Mouse (Mus musculus) left cerebral cortex, postnatal 36 days (tissue): Measurements from ENCODE around the gene Fam71f2. TPM values are rescaled to one million over a fixed set of nuclear protein-coding genes. Genes with fewer than 3 reads are reported as not detected.
A peak's percentile ranks its signal among the peaks of the same experiment; 100 is the strongest.

ENCODE experiments used
- DNase-seq, 2 experiments: peaks; one replicate each; pipeline ENCODE4 v3.0.0; 2021 to 2022; ENCODE audit warnings: low spot score in 2 of 2, mixed read lengths in 1 of 2
- intact Hi-C: fragments of 180-260 bp; cut with DNase I; formaldehyde crosslinking; loops from one replicate; pipeline ENCODE4 v1.15.1; 2025
- total RNA-seq, 2 experiments: library from RNA; stranded (reverse); gene quantifications; 2 replicates each; pipeline ENCODE4 v1.2.3; 2021

The Fam71f2 gene
- under 1 TPM; 0.32 to 0.79 TPM for total RNA-seq

DNA sequence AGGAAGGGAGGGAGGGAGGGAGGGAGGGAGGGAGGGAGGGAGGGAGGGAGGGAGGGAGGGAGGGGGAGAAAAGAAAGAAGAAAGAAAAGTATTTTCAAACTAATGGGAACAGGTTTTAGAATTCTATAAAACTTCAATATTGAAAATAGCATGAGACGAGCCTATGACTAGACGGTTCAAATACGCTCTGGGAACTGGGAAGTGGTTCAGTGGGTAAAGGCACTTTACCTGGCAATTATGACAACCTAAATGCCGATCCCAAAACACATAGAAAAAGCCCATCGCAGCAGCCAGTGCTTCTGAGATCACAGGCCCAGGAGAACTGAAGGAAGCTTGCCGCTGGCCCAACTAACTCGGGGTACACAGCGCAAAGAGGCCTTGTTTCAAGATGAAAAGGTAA lies at the start of gene Fam71f2:
Gene Fam71f2, plus strand, starts transcription at position 301 of the 400 bp plus-strand sequence.
- DNase-seq: no peak
- intact Hi-C loops: loop anchor here (2.0 to 5.0 kb wide), 3 partner anchors 37 to 112 kb away; no protein-coding TSS in a partner anchor

DNA sequence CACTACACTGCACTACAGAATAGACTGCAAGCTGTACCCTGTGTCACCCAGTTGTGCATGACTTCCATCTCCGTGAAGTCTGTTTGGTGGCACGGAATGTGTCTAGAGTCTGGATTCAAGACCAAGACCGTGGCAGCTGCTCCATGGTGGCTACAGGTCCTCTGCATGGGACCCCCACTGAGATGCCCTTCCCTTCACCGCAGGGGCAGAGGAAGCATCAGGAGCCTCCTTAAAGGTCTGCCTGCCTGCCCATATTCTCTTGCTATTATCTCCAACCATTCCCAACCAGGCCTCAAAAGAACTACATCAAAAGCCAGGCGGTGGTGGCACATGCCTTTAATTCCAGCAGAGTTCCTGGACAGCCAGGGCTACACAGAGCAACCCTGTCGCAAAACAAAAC lies 49.0 kb upstream of the Fam71f2 start:
- no peak for DNase-seq
- intact Hi-C loops: no loop called here

DNA sequence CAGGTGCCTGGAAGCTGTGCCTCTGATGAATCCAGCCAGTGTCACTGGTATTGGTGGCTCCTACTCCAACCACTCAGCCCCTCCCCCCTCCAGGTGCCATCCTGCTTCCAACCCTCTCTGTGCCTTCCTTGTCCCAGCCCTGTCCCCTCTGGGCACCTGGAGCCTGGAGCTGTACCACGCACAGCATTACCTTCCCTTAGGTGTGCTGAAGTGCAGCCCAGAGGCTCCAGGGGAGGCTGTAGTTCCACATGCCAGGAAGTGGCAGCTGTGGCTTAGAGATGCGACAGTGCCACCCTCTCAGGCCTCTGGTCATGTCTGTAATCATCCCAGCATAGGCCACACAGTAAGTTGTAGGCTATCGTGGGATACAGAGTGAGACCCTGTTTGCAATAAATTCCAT lies 47.6 kb upstream of the Fam71f2 start:
- intact Hi-C loops: no loop called here
- DNase-seq: no peak

DNA sequence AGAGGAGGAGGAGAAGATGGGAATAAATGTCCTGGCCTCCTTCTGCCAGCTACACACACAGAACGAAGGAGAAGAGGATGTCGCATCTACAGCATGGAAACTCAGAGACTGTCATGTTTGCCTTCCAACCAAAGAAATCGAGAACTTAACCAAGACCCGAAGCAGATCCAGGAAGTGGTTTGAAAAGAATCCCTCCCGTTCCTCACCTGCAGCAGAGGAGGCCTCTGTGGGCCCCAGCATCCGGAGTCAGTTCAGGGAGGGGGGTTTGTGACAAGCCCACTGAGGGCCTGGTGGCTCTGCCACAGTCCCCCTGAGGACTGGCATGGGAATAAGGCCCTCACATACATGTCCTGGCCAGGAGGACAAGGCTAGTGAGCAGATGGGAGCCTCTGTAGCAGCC lies 47.1 kb upstream of the Fam71f2 start:
- no peak for DNase-seq
- intact Hi-C loops: no loop called here

DNA sequence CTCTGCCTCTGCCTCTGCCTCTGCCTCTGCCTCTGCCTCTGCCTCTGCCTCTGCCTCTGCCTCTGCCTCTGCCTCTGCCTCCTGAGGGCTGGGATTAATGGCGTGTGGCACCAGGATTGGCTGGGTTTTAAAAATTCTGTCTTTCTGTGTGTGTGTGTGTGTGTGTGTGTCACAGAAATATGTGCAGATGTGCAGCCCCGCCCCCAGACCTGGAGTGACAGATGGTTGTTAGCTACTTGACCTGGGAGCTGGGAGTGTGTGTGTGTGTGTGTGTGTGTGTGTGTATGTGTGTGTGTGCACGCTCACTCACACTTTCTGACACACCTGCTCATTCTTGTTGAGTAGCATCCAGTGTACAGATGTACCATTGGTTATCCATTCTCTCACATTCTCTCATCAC lies 45.7 kb upstream of the Fam71f2 start:
- DNase-seq: no peak
- intact Hi-C loops: no loop called here

DNA sequence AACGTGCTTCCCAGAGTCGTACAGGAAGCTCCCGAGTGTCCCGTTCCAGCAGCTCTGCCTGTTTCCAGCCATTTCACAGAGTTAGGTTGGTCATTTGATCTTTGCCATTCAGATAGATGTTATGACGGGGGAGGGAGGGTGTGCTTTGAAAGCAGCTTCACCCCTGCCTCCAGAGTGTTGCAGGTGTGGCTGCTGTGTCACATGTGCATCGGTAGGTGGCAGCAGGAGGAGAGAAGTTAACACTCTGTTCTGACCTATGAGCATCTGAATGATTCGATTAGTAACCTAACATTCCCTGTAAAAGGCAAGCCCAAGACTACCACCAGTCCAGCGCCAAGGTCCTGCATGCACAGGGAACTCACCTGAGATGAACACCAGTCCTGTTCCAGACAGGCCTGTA lies 45.1 kb upstream of the Fam71f2 start:
- intact Hi-C loops: no loop called here

DNA sequence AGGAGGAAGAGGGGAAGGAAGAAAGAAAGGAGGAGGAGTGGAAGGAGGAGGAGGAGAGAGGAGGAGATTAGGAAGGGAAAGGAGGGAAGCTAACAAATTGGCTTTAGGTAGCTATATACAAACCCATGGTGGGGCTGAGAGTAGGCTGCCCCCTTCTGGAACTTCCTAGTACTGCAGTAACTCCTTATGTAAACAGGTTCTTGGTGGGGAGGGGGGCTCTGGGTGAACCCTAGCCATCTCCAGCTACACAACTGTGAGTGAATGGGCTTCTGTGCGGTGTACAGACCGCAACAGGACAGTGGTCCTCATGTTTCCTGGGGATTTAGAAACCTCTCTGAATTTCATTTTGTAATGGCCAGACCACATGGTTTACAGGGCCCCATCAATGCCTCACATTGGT lies 38.6 kb upstream of the Fam71f2 start:
- intact Hi-C loops: loop anchor here (1.0 to 5.0 kb wide), 2 partner anchors 36 kb away; partner anchors contain the start of gene Fam71f2
- DNase-seq: no peak

More for the DNA sequence above, 45.1 kb upstream of the Fam71f2 start:
- no peak for DNase-seq

DNA sequence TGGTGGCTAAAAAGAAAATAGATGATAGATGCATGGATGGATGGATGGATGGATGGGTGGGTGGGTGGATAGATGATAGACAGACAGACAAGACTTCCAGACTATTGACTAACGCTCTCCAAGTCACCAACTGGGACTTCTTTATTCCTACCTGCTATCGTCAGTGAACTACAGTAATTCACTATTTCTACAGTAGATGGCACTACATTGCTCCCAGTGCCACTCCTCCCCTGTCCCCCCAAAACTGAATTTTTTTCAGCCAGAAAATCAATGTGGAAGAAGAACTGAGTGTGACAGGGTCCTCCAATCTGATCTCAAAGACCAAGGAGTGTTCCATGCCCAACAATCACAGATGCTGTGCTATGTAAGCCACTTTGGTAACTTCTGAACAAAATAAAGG lies 37.7 kb upstream of the Fam71f2 start:
- DNase-seq: no peak
- intact Hi-C loops: loop anchor here (5.0 kb wide), 1 partner anchor 36 kb away; the partner anchor contains the start of gene Fam71f2

DNA sequence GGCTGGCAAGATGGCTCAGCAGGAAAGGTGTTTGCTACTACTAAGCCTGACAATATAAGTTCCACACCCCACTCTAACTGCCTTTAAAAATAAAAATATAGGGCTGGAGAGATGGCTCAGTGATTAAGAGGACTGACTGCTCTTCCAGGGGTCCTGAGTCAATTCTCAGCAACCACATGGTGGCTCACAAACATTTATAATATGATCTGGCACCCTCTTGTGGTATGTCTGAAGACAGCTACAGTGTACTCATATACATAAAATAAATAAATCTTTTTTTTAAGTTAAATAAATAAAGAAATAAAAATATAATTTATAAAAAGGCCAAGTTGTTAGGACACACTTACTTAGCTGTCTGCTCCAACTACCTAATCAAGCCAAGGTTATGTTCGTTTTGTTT lies 37.1 kb upstream of the Fam71f2 start:
- no peak for DNase-seq
- intact Hi-C loops: loop anchor here (5.0 kb wide), 1 partner anchor 35 kb away; the partner anchor contains the start of gene Fam71f2

DNA sequence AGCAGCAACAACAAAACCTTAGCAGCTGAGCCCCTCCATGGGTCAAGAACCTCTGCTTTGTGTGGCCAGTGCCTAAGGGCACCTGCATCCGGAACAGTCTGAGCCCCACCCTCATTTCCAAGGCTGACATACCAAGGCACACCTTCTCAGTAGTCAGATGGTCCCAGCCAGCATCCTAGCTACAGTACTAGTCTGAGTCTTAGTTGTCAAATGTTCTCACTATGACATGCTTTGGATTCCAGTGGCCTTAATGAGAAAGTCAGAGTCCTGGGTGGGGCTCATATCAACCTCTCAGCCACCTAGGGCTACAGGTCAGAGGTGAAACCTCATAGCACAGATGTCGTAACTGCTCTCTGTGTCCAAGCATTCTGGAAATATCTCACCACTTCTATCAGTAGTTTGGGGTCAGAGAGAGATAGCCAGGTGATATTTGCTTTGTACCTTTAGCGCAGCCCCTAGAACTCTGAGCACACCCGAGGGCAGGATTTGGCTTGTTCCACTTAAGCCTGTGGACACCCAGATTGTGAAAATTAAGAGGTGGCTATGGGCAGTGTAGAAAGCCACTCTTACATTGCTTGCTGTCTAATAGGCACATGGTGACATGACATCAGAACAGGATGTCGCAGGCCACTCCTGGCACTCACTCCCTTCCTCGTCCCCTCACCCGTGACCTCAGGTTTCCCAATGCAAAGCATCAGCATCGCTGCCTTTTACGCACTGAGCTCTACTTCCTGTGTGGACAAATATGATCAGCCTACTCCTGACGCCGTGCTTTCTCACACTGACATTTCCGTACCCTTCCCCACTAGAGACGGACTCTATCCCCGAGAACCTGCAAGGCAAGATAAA lies 33.9 kb upstream of the Fam71f2 start:
- intact Hi-C loops: no loop called here
- DNase-seq: no peak

DNA sequence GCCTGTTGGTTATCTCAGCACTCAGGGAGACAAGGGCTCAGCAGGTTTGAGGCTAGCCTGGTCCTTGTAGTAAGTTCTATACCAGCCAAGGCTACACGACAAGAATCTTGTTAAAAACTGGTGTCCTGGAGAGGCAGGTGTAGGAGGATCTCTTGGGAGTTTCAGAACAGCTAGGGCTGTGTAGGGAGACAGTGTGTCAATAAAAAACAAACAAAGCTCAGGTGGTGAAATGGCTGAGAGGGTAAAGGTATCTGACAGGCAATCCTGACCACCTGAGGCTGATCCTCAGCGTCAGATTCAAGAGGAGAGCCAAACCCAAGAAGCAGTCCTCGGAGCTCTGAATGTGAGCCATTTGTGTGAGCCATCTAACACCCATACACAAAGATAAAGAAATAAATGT lies 33.2 kb upstream of the Fam71f2 start:
- no peak for DNase-seq

DNA sequence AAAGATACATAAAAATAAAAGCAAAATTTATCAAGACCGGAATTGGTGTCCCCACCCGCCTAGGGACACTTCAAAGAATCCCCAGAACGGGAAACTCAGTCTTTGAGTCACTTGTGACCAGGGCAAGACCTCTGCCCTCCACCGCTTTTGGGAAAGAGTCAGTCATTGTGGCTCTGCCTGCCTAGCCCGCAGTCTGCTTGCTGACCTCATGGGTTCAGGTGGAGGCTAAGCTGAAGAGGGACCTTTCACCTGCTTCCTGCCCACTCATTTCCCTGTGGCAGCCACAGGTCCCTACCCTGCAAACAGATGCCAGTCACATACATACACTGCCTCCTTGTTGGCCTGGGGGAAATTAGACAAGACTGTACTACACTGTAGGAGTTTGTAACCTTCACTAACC lies 32.8 kb upstream of the Fam71f2 start:
- no peak for DNase-seq
- intact Hi-C loops: no loop called here

More for the DNA sequence above, 33.2 kb upstream of the Fam71f2 start:
- intact Hi-C loops: no loop called here

DNA sequence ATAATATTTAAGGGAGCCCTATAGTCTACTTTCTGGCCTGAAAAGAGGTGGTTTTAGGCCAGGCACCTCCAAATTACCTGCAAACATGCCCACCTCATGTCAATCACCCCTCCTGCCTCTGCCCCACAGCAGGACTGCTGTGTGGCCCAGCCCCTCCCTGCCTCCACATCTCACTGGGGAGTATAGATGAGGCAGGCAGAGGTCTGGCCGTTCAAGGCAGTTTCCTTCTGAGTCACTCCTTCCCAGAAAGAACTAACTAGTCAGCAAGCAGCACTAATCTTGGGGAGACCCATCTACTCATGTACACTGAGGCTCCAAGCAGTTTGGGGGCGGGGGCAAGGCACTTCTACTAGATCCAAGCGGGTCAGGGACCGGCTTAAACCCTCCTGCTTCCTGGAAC lies 32.3 kb upstream of the Fam71f2 start:
- no peak for DNase-seq
- intact Hi-C loops: no loop called here

DNA sequence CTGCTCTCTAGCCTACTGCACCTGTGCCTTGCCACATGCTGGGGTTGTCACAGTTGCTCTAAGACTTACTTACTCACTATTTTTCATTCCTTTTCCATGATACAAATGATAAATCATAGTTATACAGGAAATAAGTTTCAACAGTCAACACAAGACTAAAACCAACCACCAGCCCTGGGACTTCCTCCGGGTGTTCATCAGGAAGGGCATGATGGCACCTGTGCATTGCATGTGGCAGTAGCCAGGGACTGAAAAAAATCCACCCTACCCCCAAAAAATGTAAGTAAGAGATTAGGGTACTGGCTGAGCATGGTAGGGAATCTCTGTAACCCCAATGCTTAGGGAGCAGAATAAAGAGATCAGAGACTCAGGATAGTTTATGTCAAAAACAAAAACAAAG lies 20.0 kb upstream of the Fam71f2 start:
- DNase-seq: no peak
- intact Hi-C loops: no loop called here

DNA sequence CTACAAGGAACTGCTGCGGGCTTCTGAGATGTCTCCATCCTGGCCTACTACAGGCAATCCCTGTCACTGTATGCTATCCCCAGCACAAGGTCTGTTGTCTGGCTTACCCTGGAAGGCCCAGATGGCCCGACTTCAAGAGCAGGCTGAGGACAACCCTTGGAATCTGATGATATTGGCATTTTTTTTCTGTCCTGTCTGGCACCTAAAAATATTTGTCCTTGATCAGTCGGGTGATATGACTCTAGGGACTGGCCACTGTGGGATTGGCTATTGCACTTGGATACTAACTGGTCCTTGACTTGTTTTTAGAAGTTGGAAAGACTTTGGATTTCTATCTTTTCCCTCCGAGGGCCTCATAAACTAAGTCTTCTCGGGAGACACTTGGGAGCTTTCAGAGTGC lies 17.6 kb upstream of the Fam71f2 start:
- no peak for DNase-seq
- intact Hi-C loops: no loop called here

DNA sequence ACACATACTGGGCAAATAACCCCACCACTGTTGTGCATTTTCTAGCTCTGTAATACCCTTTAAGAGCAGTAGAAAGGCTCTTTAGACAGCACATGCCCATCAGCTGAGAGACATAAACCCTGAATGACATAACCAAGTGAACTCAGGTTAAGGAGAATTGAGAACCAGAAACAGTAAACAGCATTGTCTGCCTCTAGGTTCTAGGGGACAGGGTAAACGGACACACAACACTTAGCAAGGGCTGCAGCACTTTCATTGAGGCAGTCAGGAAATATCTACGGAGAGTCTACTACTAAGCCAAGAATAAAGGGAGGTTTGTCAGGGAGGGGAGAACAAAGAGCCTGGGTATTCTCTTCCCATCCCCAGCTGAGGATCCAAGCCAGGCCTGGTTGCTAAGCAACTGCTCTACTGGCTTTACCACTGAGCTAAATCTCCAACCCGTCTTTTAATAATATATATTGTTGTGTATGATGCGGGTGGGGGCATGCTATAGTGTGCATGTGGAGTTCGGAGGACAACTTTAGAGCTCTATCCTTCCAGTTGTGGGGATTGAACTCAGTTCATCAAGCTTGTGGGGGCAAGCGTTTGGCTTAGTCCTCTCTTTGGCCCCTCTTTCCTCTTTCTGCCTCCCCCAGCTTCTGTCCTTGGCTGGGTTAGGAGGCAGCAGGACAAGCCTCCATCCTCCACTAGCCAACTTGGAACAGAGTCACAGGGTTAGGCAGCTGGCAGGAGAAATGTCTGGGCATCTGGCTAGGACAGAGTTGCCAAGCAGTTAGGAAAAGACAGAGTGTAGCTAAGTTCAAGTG lies 15.5 kb upstream of the Fam71f2 start:
- DNase-seq: peak; percentile 19 to 28
- intact Hi-C loops: no loop called here

DNA sequence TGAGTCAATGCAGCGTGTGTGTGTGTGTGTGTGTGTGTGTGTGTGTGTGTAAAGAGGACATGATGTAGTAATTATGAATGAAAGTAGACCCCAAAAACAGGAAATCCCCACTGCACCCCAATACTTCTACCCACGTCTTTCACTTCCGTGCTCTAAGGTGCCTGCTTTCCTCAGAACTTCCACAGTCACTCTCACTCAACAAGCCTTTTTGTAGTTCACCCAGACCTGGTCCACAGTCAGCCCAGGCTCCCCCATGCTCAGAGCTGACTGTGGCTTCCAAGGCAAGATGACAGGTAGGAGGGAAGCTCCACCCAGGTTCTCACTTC lies 15.0 kb upstream of the Fam71f2 start:
- intact Hi-C loops: no loop called here
- DNase-seq: no peak

DNA sequence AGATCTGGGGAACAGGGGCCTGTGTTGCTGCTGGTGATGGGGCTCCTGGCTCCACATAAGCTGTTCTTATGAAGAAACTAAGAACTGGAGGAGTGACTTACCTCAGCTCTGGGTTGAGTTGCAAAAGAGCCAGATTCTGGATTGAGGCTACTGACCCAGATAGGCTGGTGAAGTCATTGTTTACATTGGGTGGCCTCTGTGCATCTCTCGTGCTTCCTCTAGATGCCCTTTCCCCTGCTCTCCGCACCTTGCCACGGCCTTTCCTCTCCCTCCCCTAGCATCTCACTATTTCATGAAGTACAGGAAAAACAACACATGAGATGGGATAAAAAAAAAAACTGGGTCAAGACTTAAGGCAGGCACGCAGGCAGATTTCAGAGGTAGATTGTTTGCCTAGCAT lies 12.5 kb upstream of the Fam71f2 start:
- intact Hi-C loops: no loop called here
- DNase-seq: no peak

DNA sequence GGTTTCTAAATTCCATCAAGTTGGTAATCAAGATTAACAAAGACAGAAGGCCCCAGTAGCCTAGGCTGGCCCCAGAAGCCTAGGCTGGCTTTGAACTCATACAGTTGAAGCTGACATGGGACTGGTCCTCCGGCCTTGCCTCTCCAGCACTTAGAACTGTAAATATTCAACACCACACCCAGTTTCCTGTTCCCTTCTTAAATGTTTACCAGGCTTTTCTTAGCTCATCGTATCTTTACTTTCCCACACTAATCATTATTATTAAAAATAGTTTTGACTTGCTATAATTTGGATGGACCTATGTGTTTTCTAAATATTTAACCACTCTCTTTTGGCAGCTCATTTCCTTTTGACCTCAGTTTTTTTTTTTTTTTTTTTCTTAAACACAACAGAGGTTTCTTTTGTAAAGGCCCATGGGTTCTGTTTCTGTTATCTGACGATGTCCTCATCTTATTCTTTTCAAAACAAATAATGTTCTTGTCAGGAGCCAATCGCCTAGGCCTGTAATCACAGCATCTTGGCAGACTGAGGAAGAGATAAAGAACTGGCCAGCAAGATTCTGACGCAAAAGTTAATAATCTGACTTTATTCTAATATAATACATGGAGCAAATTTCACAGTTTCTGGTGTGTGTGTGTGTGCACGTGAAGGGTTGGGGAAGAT lies 10.3 kb upstream of the Fam71f2 start:
- no peak for DNase-seq
- intact Hi-C loops: no loop called here

DNA sequence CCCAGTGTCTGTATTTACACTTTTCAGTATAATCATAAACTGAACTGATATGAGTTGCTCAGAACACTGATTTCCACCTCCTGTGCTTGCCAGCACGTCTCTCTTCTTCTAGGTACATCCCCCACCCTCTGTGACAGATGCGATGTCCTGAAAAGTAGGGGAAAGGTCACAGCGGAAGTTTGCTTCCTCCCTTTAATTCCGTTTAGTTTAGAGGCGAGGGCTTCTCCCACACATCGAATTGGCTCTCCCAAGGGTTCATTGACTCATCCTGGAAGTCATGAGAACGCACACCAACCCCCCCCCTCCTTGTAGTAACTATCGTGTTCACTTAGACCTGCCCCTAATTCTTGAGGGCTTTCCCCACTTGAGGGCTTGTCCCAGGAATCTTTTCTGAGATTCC lies 8.4 kb upstream of the Fam71f2 start:
- intact Hi-C loops: no loop called here
- DNase-seq: no peak
